Mouse (Mus musculus): Measurements from ENCODE around the gene Olfr65. TPM values are rescaled to one million over a fixed set of nuclear protein-coding genes. Genes with fewer than 3 reads are reported as not detected.

The Olfr65 gene
- total RNA-seq (2021) = not detected

- DNase-seq = no peak
- intact Hi-C loops (cut with DNase I) = no loop called here
These were observed at the start of gene Olfr65 for GRCm38 (mm10) chr7:103903187-103903586. TSS of gene Olfr65 (plus strand) at chr7:103903487.

- no peak for DNase-seq
- intact Hi-C loops (cut with DNase I) = no loop called here
These were observed 48.6 kb upstream of the Olfr65 start for GRCm38 (mm10) chr7:103854669-103855068.

- DNase-seq = no peak
- intact Hi-C loops (cut with DNase I) = no loop called here
These were observed 44.2 kb upstream of the Olfr65 start for GRCm38 (mm10) chr7:103859076-103859475.

GRCm38 (mm10) chr7:103860855-103861254, 42.4 kb upstream of the Olfr65 start:
- intact Hi-C loops (cut with DNase I) = no loop called here
- no peak for DNase-seq

- intact Hi-C loops (cut with DNase I) = no loop called here
These were observed 41.8 kb upstream of the Olfr65 start for GRCm38 (mm10) chr7:103861531-103861930.

GRCm38 (mm10) chr7:103865716-103866115, 37.6 kb upstream of the Olfr65 start:
- intact Hi-C loops (cut with DNase I) = no loop called here
- no peak for DNase-seq

More at GRCm38 (mm10) chr7:103861531-103861930, 41.8 kb upstream of the Olfr65 start:
- DNase-seq = no peak

GRCm38 (mm10) chr7:103870667-103871066, 32.6 kb upstream of the Olfr65 start:
- DNase-seq = no peak
- intact Hi-C loops (cut with DNase I) = loop anchor here (5.0 kb wide), 1 partner anchor 1363 kb away; no protein-coding TSS in a partner anchor

- intact Hi-C loops (cut with DNase I) = loop anchor here (5.0 kb wide), 1 partner anchor 1366 kb away; no protein-coding TSS in a partner anchor
- DNase-seq = no peak
These were observed 30.2 kb upstream of the Olfr65 start for GRCm38 (mm10) chr7:103873064-103873463.

- intact Hi-C loops (cut with DNase I) = loop anchor here (5.0 kb wide), 1 partner anchor 1367 kb away; no protein-coding TSS in a partner anchor
- no peak for DNase-seq
These were observed 28.8 kb upstream of the Olfr65 start for GRCm38 (mm10) chr7:103874451-103874850.

GRCm38 (mm10) chr7:103877093-103877492, 26.2 kb upstream of the Olfr65 start:
- no peak for DNase-seq
- intact Hi-C loops (cut with DNase I) = no loop called here

GRCm38 (mm10) chr7:103886152-103886551, 17.1 kb upstream of the Olfr65 start, which contains the start of gene Olfr66:
TSS of gene Olfr66 (minus strand) at chr7:103886252.
- intact Hi-C loops (cut with DNase I) = no loop called here
- DNase-seq = no peak

GRCm38 (mm10) chr7:103894385-103894784, 8.9 kb upstream of the Olfr65 start, which contains the start of gene Olfr64:
TSS of gene Olfr64 (minus strand) at chr7:103894485.
- intact Hi-C loops (cut with DNase I) = no loop called here
- DNase-seq = no peak

- no peak for DNase-seq
- intact Hi-C loops (cut with DNase I) = no loop called here
These were observed 6.8 kb downstream of the Olfr65 start for GRCm38 (mm10) chr7:103910047-103910446.

GRCm38 (mm10) chr7:103912969-103913511, 9.8 kb downstream of the Olfr65 start:
- DNase-seq = no peak
- intact Hi-C loops (cut with DNase I) = no loop called here

GRCm38 (mm10) chr7:103915338-103915737, 12.1 kb downstream of the Olfr65 start:
- intact Hi-C loops (cut with DNase I) = no loop called here
- DNase-seq = no peak

GRCm38 (mm10) chr7:103928525-103928924, 25.2 kb downstream of the Olfr65 start, which contains the start of gene Olfr631:
TSS of gene Olfr631 (plus strand) at chr7:103928825.
- DNase-seq = no peak
- intact Hi-C loops (cut with DNase I) = no loop called here

GRCm38 (mm10) chr7:103934264-103934663, 31.0 kb downstream of the Olfr65 start, which contains the start of gene Olfr632:
TSS of gene Olfr632 (plus strand) at chr7:103934347.
- intact Hi-C loops (cut with DNase I) = no loop called here

GRCm38 (mm10) chr7:103942730-103943129, 39.4 kb downstream of the Olfr65 start:
- intact Hi-C loops (cut with DNase I) = no loop called here

More at GRCm38 (mm10) chr7:103934264-103934663, 31.0 kb downstream of the Olfr65 start, which contains the start of gene Olfr632:
- DNase-seq = no peak

GRCm38 (mm10) chr7:103944137-103944536, 40.9 kb downstream of the Olfr65 start, which contains the start of gene Olfr633:
TSS of gene Olfr633 (plus strand) at chr7:103944437.
- DNase-seq = no peak
- intact Hi-C loops (cut with DNase I) = no loop called here

More at GRCm38 (mm10) chr7:103942730-103943129, 39.4 kb downstream of the Olfr65 start:
- no peak for DNase-seq
